Mouse (Mus musculus) brain, adult 2 months (tissue): ENCODE measurements at regions not wholly inside any gene's neighbourhood (a gene's known extent, or its start where the extent isn't known, plus 50 kb on each side); places are given as distances from the start of the nearest gene placed in this dataset.

ENCODE experiments used
- DNase-seq: peaks from one replicate; pipeline ENCODE4 v3.0.0; 2011; ENCODE audit warnings: low read depth, low spot score

DNA sequence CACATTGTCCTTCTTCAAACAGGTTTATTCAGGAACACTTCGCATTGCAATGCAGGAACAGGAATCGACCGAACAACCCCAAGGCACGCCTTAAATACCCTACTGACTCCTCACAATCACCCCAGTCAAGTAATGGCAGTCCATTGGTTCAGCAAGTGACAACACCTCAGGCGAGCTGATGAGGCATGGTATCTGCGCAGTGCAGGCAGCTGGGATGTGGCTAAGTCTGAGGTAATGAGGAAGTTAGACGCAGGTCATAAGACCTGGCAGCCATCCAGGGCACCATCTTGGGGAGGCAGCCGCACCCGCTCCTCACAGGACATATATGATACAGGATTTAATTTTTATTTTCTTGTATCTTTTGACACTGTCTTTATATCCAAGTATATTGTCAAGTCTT lies 1251.6 kb downstream of the Basp1 start:
- no peak for DNase-seq

- DNase-seq, result peak; percentile 6
Measured at GRCm38 (mm10) chr15:24157700-24158350, 1255.7 kb downstream of the Basp1 start.

DNA sequence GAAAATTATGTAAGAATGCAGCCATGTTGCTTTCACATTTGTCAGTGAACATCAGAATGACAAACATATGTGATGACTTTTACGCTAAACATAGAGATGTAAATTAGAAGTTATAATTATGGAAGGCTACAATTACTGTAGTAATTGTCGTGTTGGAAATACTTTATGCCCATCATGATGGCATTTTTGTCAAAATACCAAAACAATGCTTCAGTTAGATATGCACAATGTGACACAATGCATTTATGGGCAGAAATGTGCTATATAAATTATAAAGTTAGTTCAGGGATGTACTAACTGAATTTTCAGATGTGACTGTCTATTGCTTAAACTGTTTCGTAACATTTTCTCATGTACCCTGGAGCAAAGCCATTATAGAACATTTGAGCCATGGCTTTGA lies 1259.3 kb downstream of the Basp1 start:
- DNase-seq, result no peak

- DNase-seq, result no peak
Measured at GRCm38 (mm10) chr15:24124241-24124640, 1289.3 kb downstream of the Basp1 start.

GRCm38 (mm10) chr15:24086267-24086666 lies 1327.3 kb downstream of the Basp1 start:
- DNase-seq, result peak; percentile 16

- no peak for DNase-seq
Measured at GRCm38 (mm10) chr15:24053197-24053596, 1360.4 kb downstream of the Basp1 start.

DNA sequence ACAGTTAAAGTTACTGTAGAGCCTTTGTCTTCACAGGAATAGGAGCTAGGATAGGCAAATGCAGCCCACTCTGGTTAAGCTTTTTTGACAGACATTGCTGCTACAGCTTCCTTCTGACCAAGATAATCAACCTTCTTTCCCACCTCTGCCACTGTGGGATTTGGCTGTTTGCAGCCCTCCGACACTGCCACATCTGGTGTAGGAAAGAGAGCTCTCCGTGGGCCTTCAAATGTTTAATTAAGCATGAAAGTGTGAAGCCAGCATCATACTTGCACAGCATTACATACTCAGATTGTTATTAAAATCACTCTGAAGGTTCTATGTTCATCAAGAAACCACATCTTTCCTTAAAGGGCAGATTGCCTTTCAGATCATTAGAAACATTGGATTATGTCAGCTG lies 1372.7 kb downstream of the Basp1 start:
- DNase-seq, result no peak

DNA sequence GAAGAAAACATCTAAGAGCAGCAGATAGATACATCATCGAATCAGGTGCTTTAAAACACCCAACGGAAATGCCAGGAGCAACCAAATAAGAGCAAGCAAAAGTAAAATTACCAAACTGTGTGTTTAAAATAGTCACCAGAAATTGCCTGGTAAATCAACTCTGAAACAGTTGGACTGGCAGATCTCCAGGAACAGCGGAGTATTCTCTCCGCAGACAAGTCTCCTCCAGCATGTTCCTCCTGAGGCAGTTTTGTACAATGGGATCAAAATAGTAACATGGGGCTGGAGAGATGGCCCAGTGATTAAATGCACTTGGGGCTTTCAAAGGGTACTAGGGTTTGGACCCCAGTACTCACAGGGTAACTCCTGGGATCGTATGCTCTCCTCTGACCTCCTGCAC lies 1374.4 kb downstream of the Basp1 start:
- DNase-seq, result peak; percentile 77

DNA sequence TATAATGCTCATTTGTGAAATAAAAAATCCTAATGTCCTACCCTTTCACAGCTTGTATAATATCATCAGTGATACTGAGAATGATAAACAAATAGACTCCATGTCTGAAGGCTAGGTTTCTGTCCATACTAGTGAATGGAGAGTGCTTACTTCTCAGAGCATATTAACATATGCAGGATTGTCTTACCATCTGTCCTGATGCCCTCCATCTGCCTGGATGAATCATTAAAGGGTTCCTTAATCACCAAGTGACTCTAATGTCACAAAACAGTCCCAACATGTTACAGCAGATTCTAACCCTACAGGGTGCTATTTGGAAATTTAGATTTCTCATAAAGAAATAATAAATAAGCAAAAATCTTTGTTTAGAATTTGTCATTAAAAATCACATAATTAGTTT lies 1391.4 kb downstream of the Basp1 start:
- DNase-seq, result peak; percentile 92

GRCm38 (mm10) chr15:24004711-24005110 lies 1408.9 kb downstream of the Basp1 start:
- DNase-seq, result peak; percentile 54

DNA sequence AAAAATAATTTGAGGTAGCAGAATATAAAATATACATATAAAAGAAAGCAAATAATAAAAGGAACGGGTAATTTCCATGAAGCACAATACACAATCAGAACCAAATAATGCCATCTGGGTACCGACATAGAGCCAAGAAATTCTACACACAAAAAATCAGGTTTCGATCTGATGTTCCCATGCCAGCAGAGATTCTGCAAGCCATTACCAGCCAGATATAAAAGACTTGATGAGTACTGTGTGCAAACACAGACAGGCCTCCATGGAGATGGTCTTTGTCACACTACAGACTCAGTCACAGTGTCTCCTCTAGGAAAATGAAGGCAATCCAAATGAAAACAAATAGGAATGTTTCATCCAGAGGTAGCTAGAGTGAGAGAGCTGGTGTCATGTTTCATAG lies 1430.7 kb downstream of the Cdh18 start:
- peak; percentile 81 for DNase-seq
